Mouse (Mus musculus) midbrain, embryonic 15.5 days (tissue): Measurements from ENCODE around the gene Sde2. TPM values are rescaled to one million over a fixed set of nuclear protein-coding genes. Genes with fewer than 3 reads are reported as not detected.
A peak's percentile ranks its signal among the peaks of the same experiment; 100 is the strongest.

Source experiments
- ATAC-seq: fragments of 200-750 bp; cut with Nextera tagmentation; replicated peaks from 2 replicates; pipeline ENCODE4 v1.8.0; 2017; ENCODE audit warnings: moderate TSS enrichment
- H3K27ac ChIP-seq: fragments of 300-500 bp; sonication (generic); 2 replicates; pipeline ENCODE4 v1.5.1; 2015; ENCODE audit warnings: mild to moderate bottlenecking, inconsistent platforms
- H3K27me3 ChIP-seq: fragments of 300-500 bp; sonication (generic); replicated peaks from 2 replicates; pipeline ENCODE4 v1.6.1; 2015; ENCODE audit warnings: inconsistent platforms
- H3K36me3 ChIP-seq: fragments of 300-500 bp; sonication (generic); replicated peaks from 2 replicates; pipeline ENCODE4 v1.6.1; 2015; ENCODE audit warnings: inconsistent platforms
- H3K4me1 ChIP-seq: fragments of 300-500 bp; sonication (generic); 2 replicates; pipeline ENCODE4 v1.6.1; 2015; ENCODE audit warnings: inconsistent platforms
- H3K4me2 ChIP-seq: fragments of 300-500 bp; sonication (generic); 2 replicates; pipeline ENCODE4 v1.6.1; 2015; ENCODE audit warnings: inconsistent platforms, mild to moderate bottlenecking, moderate library complexity
- H3K4me3 ChIP-seq: fragments of 300-500 bp; sonication (generic); 2 replicates; pipeline ENCODE4 v1.5.1; 2015; ENCODE audit warnings: mild to moderate bottlenecking, inconsistent platforms
- H3K9ac ChIP-seq: fragments of 300-500 bp; sonication (generic); 2 replicates; pipeline ENCODE4 v1.6.1; 2015; ENCODE audit warnings: mild to moderate bottlenecking, inconsistent platforms
- H3K9me3 ChIP-seq: fragments of 300-500 bp; sonication (generic); 2 replicates; pipeline ENCODE4 v1.6.1; 2016; ENCODE audit warnings: inconsistent platforms
- WGBS: fragments of 180-500 bp; shearing (Covaris S2); methylation state at CpG from one replicate; pipeline ENCODE4 v1.1.7; 2015; ENCODE audit warnings: mixed read lengths; 5-methylcytosine and 5-hydroxymethylcytosine counted together
- polyA plus RNA-seq: library from polyadenylated mRNA; unstranded; fragments of >200 nt; fragmentation: Nextera tagmentation; extraction: Ambion mirVana; gene quantifications from 2 replicates; pipeline ENCODE4 v1.2.1, GENCODE M21; 2015

Sde2 gene
- polyA plus RNA-seq, 1 experiment from 2014 or later: 30.9 TPM

GRCm38 (mm10) chr1:180839201-180839910 lies 11.6 kb upstream of the Sde2 start:
- H3K9me3 ChIP-seq: no peaks in the 10 kb centered on the region
- no peaks in the 10 kb centered on the region for H3K36me3 ChIP-seq
- 68% methylated on average over 8 of the region's 8 CpGs for WGBS
- no peak overlapping the region for H3K9ac ChIP-seq
- no peaks in the 10 kb centered on the region for H3K27me3 ChIP-seq
- no peak for ATAC-seq
- no peaks in the 10 kb centered on the region for H3K4me1 ChIP-seq
- no peak overlapping the region for H3K4me2 ChIP-seq
- H3K4me3 ChIP-seq: no peak overlapping the region
- no peak overlapping the region for H3K27ac ChIP-seq

DNA sequence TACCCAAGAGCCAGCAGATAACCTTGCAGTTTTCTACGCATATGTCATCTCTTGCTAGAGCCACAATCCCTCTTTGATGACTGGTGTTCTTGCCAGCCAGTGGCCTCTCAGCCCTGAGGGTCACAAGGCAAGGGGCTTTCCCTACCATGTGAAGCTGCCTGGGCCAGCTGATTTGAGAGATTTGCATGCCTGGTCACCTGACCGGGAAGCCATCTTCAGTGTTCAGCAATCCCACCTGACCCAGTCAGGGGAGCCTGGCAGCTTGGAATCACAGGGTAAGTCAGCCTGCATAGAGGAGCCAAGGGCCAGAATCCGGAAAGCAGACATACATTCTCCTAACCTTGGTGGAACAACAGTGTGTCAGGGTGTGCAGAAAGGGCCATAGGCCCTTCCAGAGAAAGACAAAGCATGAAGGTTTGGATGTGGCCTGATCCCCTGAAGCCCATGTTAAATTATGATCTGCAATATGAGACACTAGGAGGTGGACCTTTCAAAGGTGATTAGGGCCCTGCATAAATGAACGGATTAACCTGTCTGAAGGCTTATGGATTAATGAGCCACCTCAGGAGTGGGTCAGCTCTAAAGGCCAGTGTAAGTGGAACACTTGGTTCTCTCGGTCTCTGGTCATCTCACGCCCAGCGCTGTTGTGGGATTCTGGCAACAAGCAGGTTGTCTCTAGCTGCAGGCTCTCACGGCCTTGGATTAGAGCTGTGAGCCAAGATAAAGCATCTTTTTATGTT lies 9.2 kb upstream of the Sde2 start:
- no peak overlapping the region for H3K27ac ChIP-seq
- no peaks in the 10 kb centered on the region for H3K27me3 ChIP-seq
- 85% methylated on average over 8 of the region's 8 CpGs for WGBS
- no peak overlapping the region for H3K9ac ChIP-seq
- no peak overlapping the region for H3K4me2 ChIP-seq
- no peaks in the 10 kb centered on the region for H3K4me1 ChIP-seq
- H3K4me3 ChIP-seq: no peak overlapping the region
- ATAC-seq: no peak
- H3K36me3 ChIP-seq: no peaks in the 10 kb centered on the region
- no peaks in the 10 kb centered on the region for H3K9me3 ChIP-seq

- under 1% methylated on average over 9 of the region's 9 CpGs for WGBS
- H3K4me3 ChIP-seq: peak overlapping the region; percentile 29
Observed at GRCm38 (mm10) chr1:180848114-180848510, 2.8 kb upstream of the Sde2 start.

DNA sequence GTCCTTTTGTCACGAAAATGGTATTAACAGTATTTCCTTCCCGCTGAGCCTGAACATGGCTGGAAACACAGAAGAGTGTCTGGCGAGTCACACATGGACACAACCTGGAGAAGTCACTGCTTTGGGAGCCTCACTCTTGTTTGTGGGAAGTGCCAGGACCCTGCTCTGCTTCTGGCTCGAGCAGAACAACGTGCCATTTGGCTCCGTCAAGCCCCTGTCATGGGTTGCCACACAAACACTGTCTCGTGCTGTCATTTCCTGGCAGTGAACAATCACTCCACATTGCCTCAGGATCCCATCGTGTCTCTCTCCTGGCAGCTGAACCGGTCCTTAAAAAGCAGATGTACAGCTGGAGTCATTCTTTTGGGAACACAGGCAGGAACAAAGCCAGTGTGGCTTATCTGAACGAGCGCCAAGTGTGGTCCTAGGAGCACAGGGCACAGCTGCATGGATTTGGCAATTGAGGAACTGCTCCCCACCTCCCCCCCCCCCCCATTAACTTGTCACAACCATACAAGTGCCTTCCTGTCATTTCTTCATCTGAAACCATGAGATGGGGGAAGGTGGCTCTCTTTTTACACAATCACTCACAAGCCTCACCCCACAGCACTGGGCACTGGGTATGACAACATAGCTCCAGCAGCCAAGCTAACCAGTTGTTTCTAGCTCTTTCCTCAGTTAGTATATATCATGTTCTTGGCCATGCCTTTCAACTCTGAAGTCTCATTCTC lies 2.3 kb upstream of the Sde2 start:
- WGBS: 4% methylated on average over 11 of the region's 11 CpGs
- Histone ChIP-seq H3K27ac (peak overlapping the region; percentile 99), H3K4me2 (peak overlapping the region; percentile 55), H3K4me3 (peak overlapping the region; percentile 29), H3K9me3 (no peaks in the 10 kb centered on the region), H3K9ac (peak overlapping the region; percentile 48), H3K36me3 (no peaks in the 10 kb centered on the region), H3K27me3 (no peaks in the 10 kb centered on the region), H3K4me1 (peaks cover 46% of the 10 kb centered on the region)
- ATAC-seq: peak; percentile 29

More at GRCm38 (mm10) chr1:180848114-180848510, 2.8 kb upstream of the Sde2 start:
- Histone ChIP-seq H3K36me3 (no peaks in the 10 kb centered on the region), H3K4me1 (peaks cover 46% of the 10 kb centered on the region), H3K27me3 (no peaks in the 10 kb centered on the region), H3K27ac (peak overlapping the region; percentile 99), H3K9me3 (no peaks in the 10 kb centered on the region), H3K4me2 (peak overlapping the region; percentile 55), H3K9ac (peak overlapping the region; percentile 48)
- peak; percentile 72 for ATAC-seq

DNA sequence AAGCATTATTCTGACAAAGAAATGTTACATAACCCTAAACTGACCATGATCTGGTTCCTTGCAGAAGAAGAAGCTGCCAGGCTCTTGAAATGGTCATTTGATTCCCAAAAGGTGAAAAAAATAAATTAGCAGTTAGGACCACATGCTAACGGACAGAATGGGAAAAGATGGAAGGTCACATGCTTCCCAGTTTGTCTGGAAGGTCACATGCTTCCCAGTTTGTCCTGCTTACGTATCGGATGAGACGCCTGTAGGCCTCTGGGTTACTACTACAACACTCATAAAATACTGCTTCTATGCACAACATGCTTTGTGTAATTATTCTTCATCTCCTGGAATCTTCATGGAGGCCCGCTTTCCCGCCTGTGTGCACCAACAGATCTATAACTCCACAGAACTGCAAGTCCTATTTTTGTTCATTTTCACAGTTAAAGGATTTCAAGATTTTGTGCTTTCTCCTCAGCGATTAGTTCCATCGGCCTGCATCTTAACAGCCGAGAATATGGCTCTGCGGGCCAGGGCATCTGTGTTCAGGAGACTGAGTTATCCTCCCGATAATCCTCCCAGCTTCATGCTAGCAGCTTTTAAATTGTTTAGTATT lies 1.1 kb upstream of the Sde2 start:
- H3K9ac ChIP-seq: peak overlapping the region; percentile 77
- H3K27me3 ChIP-seq: no peaks in the 10 kb centered on the region
- no peaks in the 10 kb centered on the region for H3K36me3 ChIP-seq
- peaks cover 46% of the 10 kb centered on the region for H3K4me1 ChIP-seq
- peak overlapping the region; percentile 75 for H3K4me2 ChIP-seq
- H3K4me3 ChIP-seq: peak overlapping the region; percentile 75
- H3K27ac ChIP-seq: peak overlapping the region; percentile 99
- 18% methylated on average over 11 of the region's 11 CpGs for WGBS
- no peaks in the 10 kb centered on the region for H3K9me3 ChIP-seq
- no peak for ATAC-seq

- Histone ChIP-seq H3K4me3 (no peak overlapping the region), H3K36me3 (peaks cover 49% of the 10 kb centered on the region), H3K9ac (no peak overlapping the region), H3K4me1 (no peaks in the 10 kb centered on the region), H3K4me2 (no peak overlapping the region), H3K27me3 (no peaks in the 10 kb centered on the region), H3K9me3 (no peaks in the 10 kb centered on the region), H3K27ac (no peak overlapping the region)
- ATAC-seq: no peak
Observed at GRCm38 (mm10) chr1:180858763-180859162, 7.8 kb downstream of the Sde2 start.

DNA sequence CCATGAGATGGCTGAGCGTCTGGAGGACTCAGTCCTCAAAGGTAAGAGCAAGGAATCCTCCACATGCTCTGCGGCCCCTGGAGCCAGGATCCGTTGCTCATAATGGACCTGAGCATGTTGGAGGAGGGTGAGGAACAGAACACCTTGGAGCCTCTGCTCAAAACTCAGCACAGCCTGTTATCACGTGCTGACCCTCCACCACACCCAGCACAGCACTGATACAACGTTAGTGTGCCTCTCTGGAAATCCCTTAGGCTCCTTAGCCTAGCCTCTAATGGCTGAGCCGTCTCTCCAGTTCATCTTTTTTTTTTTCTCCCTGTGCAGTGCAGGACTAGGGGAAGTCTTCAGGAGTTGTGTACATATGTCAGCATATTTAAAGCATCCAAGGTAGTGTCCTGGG lies 9.1 kb downstream of the Sde2 start:
- Histone ChIP-seq H3K27ac (no peak overlapping the region), H3K4me3 (no peak overlapping the region), H3K36me3 (peaks cover 55% of the 10 kb centered on the region), H3K4me2 (no peak overlapping the region), H3K9me3 (no peaks in the 10 kb centered on the region), H3K27me3 (no peaks in the 10 kb centered on the region), H3K4me1 (no peaks in the 10 kb centered on the region), H3K9ac (no peak overlapping the region)
- no peak for ATAC-seq
- WGBS: 92% methylated on average over 6 of the region's 6 CpGs

DNA sequence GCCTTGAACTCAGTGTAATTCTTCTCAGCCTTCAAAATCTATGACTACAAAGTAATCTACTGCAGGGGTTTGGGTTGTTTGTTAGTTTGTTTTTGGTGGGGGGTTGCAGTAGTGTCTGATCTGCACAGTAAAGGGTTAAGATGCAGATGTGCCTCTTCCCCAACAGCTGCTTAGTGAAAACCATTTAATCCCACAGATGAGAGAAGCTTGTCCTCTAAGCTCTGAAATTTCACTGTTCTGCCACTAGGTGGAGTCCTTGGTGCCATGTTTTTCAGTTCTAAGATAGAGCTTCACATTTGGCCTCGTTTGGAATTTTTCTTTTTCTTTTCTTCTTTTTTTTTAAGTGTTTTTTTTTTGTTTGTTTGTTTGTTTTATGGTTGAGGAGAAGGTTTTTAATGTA lies 12.7 kb downstream of the Sde2 start:
- H3K4me2 ChIP-seq: no peak overlapping the region
- peaks cover 55% of the 10 kb centered on the region for H3K36me3 ChIP-seq
- H3K27ac ChIP-seq: no peak overlapping the region
- 20% methylated on average over 1 of the region's 1 CpGs for WGBS
- no peak overlapping the region for H3K9ac ChIP-seq
- H3K27me3 ChIP-seq: no peaks in the 10 kb centered on the region
- ATAC-seq: no peak
- H3K4me3 ChIP-seq: no peak overlapping the region
- H3K4me1 ChIP-seq: no peaks in the 10 kb centered on the region
- H3K9me3 ChIP-seq: no peaks in the 10 kb centered on the region

GRCm38 (mm10) chr1:180866001-180866400 lies 15.1 kb downstream of the Sde2 start:
- Histone ChIP-seq H3K36me3 (peaks cover 40% of the 10 kb centered on the region; the same call in 1 of the 2 replicates), H3K27me3 (no peaks in the 10 kb centered on the region), H3K4me3 (no peak overlapping the region), H3K9ac (no peak overlapping the region), H3K4me1 (no peaks in the 10 kb centered on the region), H3K27ac (no peak overlapping the region), H3K4me2 (no peak overlapping the region), H3K9me3 (no peaks in the 10 kb centered on the region)
- 89% methylated on average over 7 of the region's 7 CpGs for WGBS
- ATAC-seq: no peak

GRCm38 (mm10) chr1:180870122-180870650 lies 19.3 kb downstream of the Sde2 start:
- ATAC-seq: no peak
- Histone ChIP-seq H3K36me3 (peaks cover 19% of the 10 kb centered on the region; the same call in 1 of the 2 replicates), H3K9me3 (no peaks in the 10 kb centered on the region), H3K27me3 (no peaks in the 10 kb centered on the region), H3K4me1 (no peaks in the 10 kb centered on the region), H3K9ac (no peak overlapping the region), H3K27ac (no peak overlapping the region), H3K4me2 (no peak overlapping the region), H3K4me3 (no peak overlapping the region)
- 81% methylated on average over 13 of the region's 13 CpGs for WGBS

GRCm38 (mm10) chr1:180873861-180874484 lies 23.0 kb downstream of the Sde2 start:
- Histone ChIP-seq H3K36me3 (no peaks in the 10 kb centered on the region), H3K9me3 (no peaks in the 10 kb centered on the region), H3K9ac (no peak overlapping the region), H3K4me1 (no peaks in the 10 kb centered on the region), H3K4me2 (no peak overlapping the region), H3K27ac (no peak overlapping the region), H3K4me3 (no peak overlapping the region), H3K27me3 (no peaks in the 10 kb centered on the region)
- WGBS: 20% methylated on average over 9 of the region's 9 CpGs
- no peak for ATAC-seq
